Mouse (Mus musculus) liver, embryonic 14.5 days (tissue): ENCODE measurements around the gene Snapc3. TPM values are rescaled to one million over a fixed set of nuclear protein-coding genes. Genes with fewer than 3 reads are reported as not detected.

Source experiments
- ATAC-seq: fragments of 200-750 bp; cut with Nextera tagmentation; 2 replicates; pipeline ENCODE4 v1.8.0; 2017; ENCODE audit warnings: moderate number of reproducible peaks, mild to moderate bottlenecking, moderate library complexity; ENCODE audit not compliant: insufficient read depth
- DNase-seq, 3 experiments: peaks; one replicate each; pipeline ENCODE4 v3.0.0-alpha.2; 2012 to 2013; ENCODE audit warnings: low read depth in 3 of 3, low spot score in 3 of 3
- H3K27ac ChIP-seq: fragments of 300-500 bp; sonication (generic); 2 replicates; pipeline ENCODE4 v1.5.1; 2014; ENCODE audit warnings: moderate library complexity, mild to moderate bottlenecking, control low read depth, inconsistent platforms
- H3K27me3 ChIP-seq: fragments of 300-500 bp; sonication (generic); 2 replicates; pipeline ENCODE4 v1.6.1; 2014; ENCODE audit warnings: mild to moderate bottlenecking, low read length, moderate library complexity; ENCODE audit not compliant: control insufficient read depth, insufficient read depth
- H3K36me3 ChIP-seq: fragments of 300-500 bp; sonication (generic); replicated peaks from 2 replicates; pipeline ENCODE4 v1.6.1; 2014; ENCODE audit warnings: low read depth; ENCODE audit not compliant: control insufficient read depth, insufficient read depth
- H3K4me1 ChIP-seq, 2 experiments: fragments of 200-500 bp in 1 of 2; fragments of 300-500 bp in 1 of 2; sonication (generic) in 1 of 2; replicated peaks; 2 replicates each; pipeline ENCODE4 v1.6.1; 2012 to 2014; ENCODE audit warnings: antibody characterized with exemption in 1 of 2, inconsistent platforms in 1 of 2, low read length in 1 of 2; ENCODE audit not compliant: control insufficient read depth in 2 of 2, insufficient read depth in 2 of 2
- H3K4me2 ChIP-seq: fragments of 300-500 bp; sonication (generic); 2 replicates; pipeline ENCODE4 v1.6.1; 2014; ENCODE audit warnings: low read depth, mild to moderate bottlenecking, control low read depth, moderate library complexity
- H3K4me3 ChIP-seq, 2 experiments: fragments of 200-500 bp in 1 of 2; fragments of 300-500 bp in 1 of 2; sonication (generic) in 1 of 2; 2 replicates each; pipeline ENCODE4 v1.5.1; 2012 to 2014; ENCODE audit warnings: low read depth in 2 of 2, low read length in 2 of 2, mild to moderate bottlenecking in 2 of 2, control low read depth in 1 of 2, inconsistent platforms in 1 of 2, moderate library complexity in 1 of 2; ENCODE audit not compliant: insufficient read depth in 1 of 2
- H3K9ac ChIP-seq: fragments of 300-500 bp; sonication (generic); replicated peaks from 2 replicates; pipeline ENCODE4 v1.6.1; 2014; ENCODE audit warnings: mild to moderate bottlenecking, control low read depth, moderate library complexity
- H3K9me3 ChIP-seq: fragments of 300-500 bp; sonication (generic); 2 replicates; pipeline ENCODE4 v1.6.1; 2016; ENCODE audit warnings: low read length, mixed read lengths; ENCODE audit not compliant: control insufficient read depth
- CTCF ChIP-seq: IDR thresholded peaks from 2 replicates; pipeline ENCODE4 v1.5.1; 2016; ENCODE audit warnings: antibody characterized with exemption, low read depth, control low read depth
- EP300 ChIP-seq: IDR thresholded peaks from 2 replicates; pipeline ENCODE4 v1.6.1; 2016; ENCODE audit warnings: antibody characterized with exemption, low read depth
- WGBS: fragments of 180-500 bp; shearing (Covaris S2); extraction: QIAGEN DNeasy Blood & Tissue Kit; methylation state at CpG from one replicate; pipeline ENCODE4 v1.1.7; 2014; ENCODE audit not compliant: insufficient replicate concordance; 5-methylcytosine and 5-hydroxymethylcytosine counted together
- polyA plus RNA-seq, 2 experiments: library from polyadenylated mRNA; depleted of rRNA in 1 of 2; stranded (reverse) in 1 of 2; unstranded in 1 of 2; fragments of >200 nt; fragmentation: Nextera tagmentation in 1 of 2; extraction: Ambion mirVana in 1 of 2; gene quantifications; 2 replicates each; pipeline versions ENCODE4 v1.2.1 to v1.2.3; 2012 to 2014

Snapc3 gene
- polyA plus RNA-seq, 2 experiments, result 6.4 to 8.3 TPM

GRCm38 (mm10) chr4:83501037-83501430 lies 83.5 kb downstream of the Snapc3 start:
- no peak overlapping the region for H3K4me3 ChIP-seq
- no peak overlapping the region for H3K27ac ChIP-seq
- H3K27me3 ChIP-seq, result no peaks in the 10 kb centered on the region
- no peaks in the 10 kb centered on the region for H3K36me3 ChIP-seq
- H3K9ac ChIP-seq, result no peak overlapping the region
- TF ChIP-seq CTCF, result no peak
- TF ChIP-seq EP300, result no peak
- DNase-seq (no peak), ATAC-seq (no peak)
- H3K4me2 ChIP-seq, result no peak overlapping the region
- no peaks in the 10 kb centered on the region for H3K9me3 ChIP-seq
- 39% methylated on average over 7 of the region's 7 CpGs for WGBS
- H3K4me1 ChIP-seq, result no peaks in the 10 kb centered on the region

GRCm38 (mm10) chr4:83509600-83509999 lies 92.1 kb downstream of the Snapc3 start:
- no peak for DNase-seq
- no peak for ATAC-seq
- no peak for TF ChIP-seq EP300
- no peak for TF ChIP-seq CTCF
- Histone ChIP-seq H3K27ac (no peak overlapping the region), H3K9me3 (no peaks in the 10 kb centered on the region), H3K4me3 (no peak overlapping the region), H3K27me3 (no peaks in the 10 kb centered on the region), H3K9ac (no peak overlapping the region), H3K4me1 (no peaks in the 10 kb centered on the region), H3K36me3 (no peaks in the 10 kb centered on the region), H3K4me2 (no peak overlapping the region)
- 31% methylated on average over 2 of the region's 2 CpGs for WGBS

- H3K36me3 ChIP-seq, result no peaks in the 10 kb centered on the region
- ATAC-seq (no peak), DNase-seq (no peak)
- H3K9me3 ChIP-seq, result no peaks in the 10 kb centered on the region
- H3K27me3 ChIP-seq, result no peaks in the 10 kb centered on the region
- H3K27ac ChIP-seq, result no peak overlapping the region
- TF ChIP-seq CTCF, result no peak
- TF ChIP-seq EP300, result no peak
- no peak overlapping the region for H3K9ac ChIP-seq
- WGBS, result 69% methylated on average over 8 of the region's 8 CpGs
- H3K4me3 ChIP-seq, result no peak overlapping the region
- no peak overlapping the region for H3K4me2 ChIP-seq
- H3K4me1 ChIP-seq, result no peaks in the 10 kb centered on the region
Observed at GRCm38 (mm10) chr4:83511083-83511482, 93.6 kb downstream of the Snapc3 start.

- Histone ChIP-seq H3K4me3 (no peak overlapping the region), H3K4me2 (no peak overlapping the region), H3K4me1 (no peaks in the 10 kb centered on the region), H3K36me3 (no peaks in the 10 kb centered on the region), H3K27me3 (no peaks in the 10 kb centered on the region), H3K9ac (no peak overlapping the region), H3K27ac (no peak overlapping the region), H3K9me3 (no peaks in the 10 kb centered on the region)
- no peak for ATAC-seq
- DNase-seq, result no peak
- TF ChIP-seq EP300 (no peak), CTCF (no peak)
- WGBS, result 63% methylated on average over 3 of the region's 3 CpGs
Observed at GRCm38 (mm10) chr4:83512217-83512616, 94.7 kb downstream of the Snapc3 start.

GRCm38 (mm10) chr4:83512644-83513043 lies 95.1 kb downstream of the Snapc3 start:
- no peak for ATAC-seq
- no peak for DNase-seq
- Histone ChIP-seq H3K27me3 (no peaks in the 10 kb centered on the region), H3K27ac (no peak overlapping the region), H3K9me3 (no peaks in the 10 kb centered on the region), H3K4me3 (no peak overlapping the region), H3K36me3 (no peaks in the 10 kb centered on the region), H3K4me2 (no peak overlapping the region), H3K9ac (no peak overlapping the region), H3K4me1 (no peaks in the 10 kb centered on the region)
- 29% methylated on average over 2 of the region's 2 CpGs for WGBS
- no peak for TF ChIP-seq CTCF
- no peak for TF ChIP-seq EP300
